Mouse (Mus musculus): ENCODE measurements around the gene Rsph9. TPM values are rescaled to one million over a fixed set of nuclear protein-coding genes. Genes with fewer than 3 reads are reported as not detected.
A peak's percentile ranks its signal among the peaks of the same experiment; 100 is the strongest.

Rsph9 gene
- 22.7 and 37.1 TPM in 2 replicates for polyA plus RNA-seq (2015; fragmentation: Nextera tagmentation; extraction: Ambion mirVana)

DNA sequence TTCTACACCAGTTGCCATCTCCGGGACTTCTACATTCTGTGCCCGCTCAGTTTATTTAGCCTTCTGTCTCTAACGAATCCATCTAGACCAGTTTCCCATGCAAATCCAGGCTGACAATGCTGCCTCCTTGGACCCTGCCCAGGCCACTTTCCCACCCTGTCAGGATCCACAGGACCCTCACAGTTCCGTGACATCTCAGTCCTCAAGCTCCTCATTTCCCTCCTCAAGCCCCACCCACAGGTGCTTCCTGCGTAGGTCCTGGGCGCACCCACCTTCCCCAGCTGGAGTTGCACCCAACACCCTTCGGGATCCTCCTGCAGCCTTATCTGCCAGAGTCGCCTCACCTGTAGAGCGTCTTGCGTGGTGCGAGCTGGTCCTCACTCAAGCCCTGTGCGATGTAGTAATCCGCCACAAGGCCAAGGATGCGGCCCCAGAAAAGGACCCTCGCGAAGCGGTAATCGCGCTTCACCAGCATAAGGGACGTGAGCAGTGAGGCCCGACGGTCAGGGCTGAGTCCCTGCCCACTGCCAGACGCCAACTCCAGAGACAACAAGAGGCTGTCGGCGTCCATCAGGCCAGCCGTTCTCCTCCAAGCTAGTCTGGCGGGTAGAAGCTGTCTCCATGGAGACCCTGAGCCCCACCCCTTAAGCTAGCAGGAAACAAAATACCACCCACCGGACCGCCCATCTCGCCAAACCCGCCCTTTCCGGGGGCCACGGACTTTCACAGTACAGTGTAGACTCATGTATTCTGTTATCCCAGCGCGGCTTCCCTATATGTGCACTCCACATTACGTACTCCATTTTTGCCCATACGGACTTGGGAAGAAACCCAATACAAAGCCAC, at the start of gene Rsph9:
TSS of gene Rsph9 (minus strand) at position 639 of the 846 bp plus-strand sequence.
- 6% methylated on average over 37 of the region's 37 CpGs for WGBS
- Histone ChIP-seq H3K4me2 (replicated peaks) (peak within 1 kb of the TSS; percentile 92), H3K9me3 (replicated peaks) (no peaks in the 10 kb centered on the region), H3K4me1 (peaks cover 16% of the 10 kb centered on the region), H3K4me3 (replicated peaks) (peak within 1 kb of the TSS; percentile 57), H3K27me3 (no peaks in the 10 kb centered on the region), H3K9ac (peak within 1 kb of the TSS; percentile 33), H3K36me3 (peaks cover 36% of the 10 kb centered on the region), H3K27ac (replicated peaks) (0 out of 2 replicates have a peak within 1 kb of the TSS, but pooled peaks have one; percentile 55)
- ATAC-seq (ENCODE audit: insufficient number of reproducible peaks, low FRiP score, low TSS enrichment, low read depth), result peak; percentile 94

DNA sequence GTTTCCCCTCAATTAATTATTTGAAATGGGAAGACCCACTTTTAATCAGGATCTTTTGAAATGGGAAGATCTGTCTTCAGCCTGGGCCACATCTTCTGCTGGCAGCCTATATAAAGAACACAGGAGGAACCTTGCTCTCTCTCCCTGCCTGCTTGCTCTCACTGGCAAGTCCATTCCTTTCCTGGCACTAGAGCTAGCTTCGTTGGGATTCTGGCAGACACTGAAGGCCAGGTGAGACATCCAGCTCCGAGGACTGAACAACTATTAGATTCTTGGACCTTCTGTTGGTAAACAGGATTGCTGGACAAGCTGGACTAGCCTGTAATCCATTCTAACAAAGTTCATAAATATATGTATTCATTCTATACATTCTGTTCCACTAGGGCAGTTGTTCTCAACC, 44.8 kb upstream of the Rsph9 start:
- WGBS, result 95% methylated on average over 2 of the region's 2 CpGs
- Histone ChIP-seq H3K4me3 (replicated peaks) (no peak overlapping the region), H3K9ac (no peak overlapping the region), H3K9me3 (replicated peaks) (no peaks in the 10 kb centered on the region), H3K27me3 (no peaks in the 10 kb centered on the region), H3K4me1 (no peaks in the 10 kb centered on the region), H3K36me3 (peaks cover 81% of the 10 kb centered on the region), H3K4me2 (replicated peaks) (no peak overlapping the region), H3K27ac (replicated peaks) (no peak overlapping the region)
- no peak for ATAC-seq (ENCODE audit: insufficient number of reproducible peaks, low FRiP score, low TSS enrichment, low read depth)

DNA sequence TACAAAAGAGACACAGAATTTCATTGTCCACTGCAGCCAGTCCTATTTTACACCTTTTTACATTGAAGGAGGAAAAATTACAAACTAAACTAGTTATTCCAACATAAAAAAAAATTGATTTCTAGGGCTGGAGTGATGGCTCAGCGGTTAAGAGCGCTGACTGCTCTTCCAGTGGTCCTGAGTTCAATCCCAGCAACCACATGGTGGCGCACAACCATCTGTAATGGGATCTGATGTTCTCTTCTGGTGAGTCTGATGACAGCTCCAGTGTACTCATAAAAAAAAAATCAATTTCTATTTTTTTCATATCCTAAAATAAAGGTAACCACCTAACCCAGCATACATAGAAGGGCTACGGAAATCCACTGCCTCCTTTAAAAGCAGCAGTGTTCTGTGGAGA, 38.3 kb upstream of the Rsph9 start:
- ATAC-seq (ENCODE audit: insufficient number of reproducible peaks, low FRiP score, low TSS enrichment, low read depth), result no peak
- H3K9me3 ChIP-seq (replicated peaks), result no peaks in the 10 kb centered on the region
- 86% methylated on average over 4 of the region's 4 CpGs for WGBS
- peaks cover 94% of the 10 kb centered on the region for H3K36me3 ChIP-seq
- H3K27ac ChIP-seq (replicated peaks), result no peak overlapping the region
- no peaks in the 10 kb centered on the region for H3K27me3 ChIP-seq
- no peak overlapping the region for H3K4me2 ChIP-seq (replicated peaks)
- no peak overlapping the region for H3K4me3 ChIP-seq (replicated peaks)
- no peak overlapping the region for H3K9ac ChIP-seq
- H3K4me1 ChIP-seq, result no peaks in the 10 kb centered on the region

DNA sequence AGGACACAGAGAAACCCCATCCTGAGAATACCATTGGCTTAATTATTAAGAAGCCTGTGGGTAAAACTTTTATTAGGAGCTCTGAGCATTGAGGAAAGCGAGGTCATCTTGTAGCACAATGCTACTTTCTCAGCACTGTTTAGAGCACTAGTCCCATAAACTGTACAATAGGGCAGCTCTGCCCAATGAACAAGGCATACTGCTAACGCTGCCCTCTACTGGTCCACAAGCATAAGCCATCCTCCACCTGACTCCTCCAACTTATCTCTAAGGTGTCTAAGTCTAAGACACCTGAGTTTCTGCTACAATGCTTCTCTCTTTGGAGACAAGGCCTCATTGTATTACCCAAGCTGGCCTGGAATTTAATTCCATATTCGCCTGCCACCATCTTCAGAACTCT, 26.5 kb upstream of the Rsph9 start:
- H3K36me3 ChIP-seq, result peaks cover 83% of the 10 kb centered on the region
- no peak for ATAC-seq (ENCODE audit: insufficient number of reproducible peaks, low FRiP score, low TSS enrichment, low read depth)
- no peak overlapping the region for H3K27ac ChIP-seq (replicated peaks)
- no peak overlapping the region for H3K9ac ChIP-seq
- H3K27me3 ChIP-seq, result no peaks in the 10 kb centered on the region
- H3K4me2 ChIP-seq (replicated peaks), result no peak overlapping the region
- no peak overlapping the region for H3K4me3 ChIP-seq (replicated peaks)
- H3K4me1 ChIP-seq, result peaks cover 6% of the 10 kb centered on the region; the same call in 1 of the 2 replicates
- H3K9me3 ChIP-seq (replicated peaks), result no peaks in the 10 kb centered on the region
- 73% methylated on average over 3 of the region's 3 CpGs for WGBS

DNA sequence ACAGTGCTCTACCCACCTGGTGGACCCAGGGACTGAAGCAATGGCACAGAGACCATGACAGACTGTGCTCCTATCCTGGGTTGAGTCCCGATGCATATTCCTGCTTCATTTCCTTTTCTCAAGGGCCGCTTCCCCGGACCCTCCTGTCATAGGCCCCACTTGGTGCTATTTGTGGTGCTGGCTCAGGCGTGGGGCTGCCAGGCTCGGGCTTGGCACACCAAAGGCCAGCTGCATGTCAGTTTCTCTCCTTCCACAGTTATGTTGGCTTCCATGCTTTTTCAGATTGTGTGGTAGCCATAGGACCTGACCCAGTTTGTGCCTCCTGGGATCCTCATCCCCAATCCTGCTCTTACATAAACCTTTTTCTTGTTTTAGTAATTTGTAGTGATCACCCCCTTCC, 24.8 kb upstream of the Rsph9 start:
- no peak overlapping the region for H3K9ac ChIP-seq
- peaks cover 92% of the 10 kb centered on the region for H3K36me3 ChIP-seq
- ATAC-seq (ENCODE audit: insufficient number of reproducible peaks, low FRiP score, low TSS enrichment, low read depth), result no peak
- no peak overlapping the region for H3K4me2 ChIP-seq (replicated peaks)
- peaks cover 6% of the 10 kb centered on the region; the same call in 1 of the 2 replicates for H3K4me1 ChIP-seq
- H3K27ac ChIP-seq (replicated peaks), result no peak overlapping the region
- WGBS, result 80% methylated on average over 5 of the region's 5 CpGs
- no peaks in the 10 kb centered on the region for H3K9me3 ChIP-seq (replicated peaks)
- H3K27me3 ChIP-seq, result no peaks in the 10 kb centered on the region
- no peak overlapping the region for H3K4me3 ChIP-seq (replicated peaks)

DNA sequence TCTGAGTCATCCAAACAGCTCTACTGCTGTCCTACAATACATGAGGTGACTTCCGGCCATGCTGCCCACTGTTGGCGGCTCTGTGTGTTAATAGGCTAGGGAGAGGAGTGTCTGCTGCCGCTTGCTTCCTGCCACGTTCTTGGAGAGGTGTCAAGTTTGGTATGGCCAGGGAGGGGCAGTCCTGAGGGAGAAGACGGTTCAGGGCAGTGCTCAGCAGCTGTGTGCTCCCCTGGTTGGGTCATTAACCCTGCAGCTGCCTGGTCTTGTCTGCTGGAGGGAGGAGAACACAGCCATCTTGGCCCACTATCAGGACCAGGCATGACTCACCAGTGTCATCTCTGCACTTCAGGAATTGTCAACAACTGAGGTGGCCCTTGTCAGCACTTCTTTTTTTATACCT, 24.3 kb upstream of the Rsph9 start:
- no peaks in the 10 kb centered on the region for H3K27me3 ChIP-seq
- H3K4me1 ChIP-seq, result peaks cover 6% of the 10 kb centered on the region; the same call in 1 of the 2 replicates
- WGBS, result 48% methylated on average over 5 of the region's 5 CpGs
- H3K9me3 ChIP-seq (replicated peaks), result no peaks in the 10 kb centered on the region
- H3K9ac ChIP-seq, result no peak overlapping the region
- no peak overlapping the region for H3K27ac ChIP-seq (replicated peaks)
- no peak overlapping the region for H3K4me2 ChIP-seq (replicated peaks)
- H3K36me3 ChIP-seq, result peaks cover 92% of the 10 kb centered on the region
- no peak overlapping the region for H3K4me3 ChIP-seq (replicated peaks)
- ATAC-seq (ENCODE audit: insufficient number of reproducible peaks, low FRiP score, low TSS enrichment, low read depth), result no peak

DNA sequence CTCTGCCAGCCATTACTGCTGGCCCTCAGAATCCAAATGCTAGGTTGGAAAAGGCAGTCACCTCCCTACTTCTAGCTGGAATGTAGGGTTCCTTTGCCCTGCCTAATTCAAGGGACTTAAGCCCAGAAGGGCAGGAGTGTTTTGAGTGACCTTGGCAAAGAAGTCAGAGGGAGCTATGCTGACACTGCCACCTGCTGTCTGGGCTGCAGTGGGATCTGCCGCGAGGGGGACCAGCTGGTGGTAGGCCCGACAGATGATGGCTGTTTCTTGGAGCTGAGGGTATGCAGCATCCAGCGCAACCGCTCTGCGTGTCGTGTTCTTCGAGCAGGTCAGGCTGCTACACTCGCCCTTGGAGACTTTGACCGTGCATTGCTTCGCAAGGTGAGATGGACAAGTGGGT, 23.0 kb upstream of the Rsph9 start:
- ATAC-seq (ENCODE audit: insufficient number of reproducible peaks, low FRiP score, low TSS enrichment, low read depth), result no peak
- Histone ChIP-seq H3K4me1 (peaks cover 18% of the 10 kb centered on the region), H3K36me3 (peaks cover 79% of the 10 kb centered on the region), H3K4me3 (replicated peaks) (no peak overlapping the region), H3K9ac (no peak overlapping the region), H3K27ac (replicated peaks) (no peak overlapping the region), H3K4me2 (replicated peaks) (no peak overlapping the region), H3K27me3 (no peaks in the 10 kb centered on the region), H3K9me3 (replicated peaks) (no peaks in the 10 kb centered on the region)
- 86% methylated on average over 11 of the region's 11 CpGs for WGBS

DNA sequence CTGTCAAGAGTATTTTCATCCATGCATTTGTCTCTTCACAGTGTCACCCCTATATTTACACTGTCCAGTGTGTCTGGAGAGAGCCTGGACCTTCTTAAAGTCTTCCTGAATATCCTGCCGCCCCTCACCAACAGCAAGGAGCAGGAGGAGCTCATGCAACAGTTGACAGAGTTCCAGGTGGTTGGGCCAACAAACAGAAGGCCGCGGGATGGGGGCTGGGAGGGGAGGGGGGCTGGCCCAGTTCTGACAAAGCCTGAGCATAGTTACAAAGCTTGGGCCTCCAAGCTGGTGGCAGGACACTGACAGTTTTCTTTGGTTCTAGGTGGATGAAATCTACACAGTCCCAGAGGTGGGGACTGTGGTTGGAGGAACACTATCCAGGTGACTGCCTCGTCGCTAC, 22.3 kb upstream of the Rsph9 start:
- 78% methylated on average over 5 of the region's 5 CpGs for WGBS
- no peak overlapping the region for H3K27ac ChIP-seq (replicated peaks)
- peaks cover 74% of the 10 kb centered on the region for H3K36me3 ChIP-seq
- H3K9ac ChIP-seq, result no peak overlapping the region
- no peaks in the 10 kb centered on the region for H3K9me3 ChIP-seq (replicated peaks)
- no peak overlapping the region for H3K4me3 ChIP-seq (replicated peaks)
- no peaks in the 10 kb centered on the region for H3K27me3 ChIP-seq
- no peak overlapping the region for H3K4me2 ChIP-seq (replicated peaks)
- H3K4me1 ChIP-seq, result peaks cover 24% of the 10 kb centered on the region
- ATAC-seq (ENCODE audit: insufficient number of reproducible peaks, low FRiP score, low TSS enrichment, low read depth), result no peak

DNA sequence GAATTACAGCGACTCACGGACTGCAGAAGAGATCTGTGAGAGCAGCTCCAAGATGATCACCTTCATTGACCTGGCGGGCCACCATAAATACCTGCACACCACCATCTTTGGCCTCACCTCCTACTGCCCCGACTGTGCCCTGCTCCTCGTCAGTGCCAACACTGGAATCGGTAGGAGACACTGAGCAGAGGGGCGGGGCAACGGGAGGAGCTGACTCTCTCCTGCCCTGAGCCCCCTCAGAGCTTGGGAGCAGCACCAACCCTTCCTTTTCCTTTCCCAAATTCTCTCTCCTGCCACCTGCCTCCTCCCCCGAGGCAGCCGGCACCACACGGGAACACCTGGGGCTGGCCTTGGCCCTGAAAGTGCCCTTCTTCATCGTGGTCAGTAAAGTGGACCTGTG, 21.4 kb upstream of the Rsph9 start:
- no peak overlapping the region for H3K4me2 ChIP-seq (replicated peaks)
- 88% methylated on average over 12 of the region's 12 CpGs for WGBS
- no peak for ATAC-seq (ENCODE audit: insufficient number of reproducible peaks, low FRiP score, low TSS enrichment, low read depth)
- no peak overlapping the region for H3K4me3 ChIP-seq (replicated peaks)
- H3K27me3 ChIP-seq, result no peaks in the 10 kb centered on the region
- no peak overlapping the region for H3K9ac ChIP-seq
- peaks cover 24% of the 10 kb centered on the region for H3K4me1 ChIP-seq
- H3K27ac ChIP-seq (replicated peaks), result no peak overlapping the region
- peaks cover 66% of the 10 kb centered on the region for H3K36me3 ChIP-seq
- no peaks in the 10 kb centered on the region for H3K9me3 ChIP-seq (replicated peaks)

DNA sequence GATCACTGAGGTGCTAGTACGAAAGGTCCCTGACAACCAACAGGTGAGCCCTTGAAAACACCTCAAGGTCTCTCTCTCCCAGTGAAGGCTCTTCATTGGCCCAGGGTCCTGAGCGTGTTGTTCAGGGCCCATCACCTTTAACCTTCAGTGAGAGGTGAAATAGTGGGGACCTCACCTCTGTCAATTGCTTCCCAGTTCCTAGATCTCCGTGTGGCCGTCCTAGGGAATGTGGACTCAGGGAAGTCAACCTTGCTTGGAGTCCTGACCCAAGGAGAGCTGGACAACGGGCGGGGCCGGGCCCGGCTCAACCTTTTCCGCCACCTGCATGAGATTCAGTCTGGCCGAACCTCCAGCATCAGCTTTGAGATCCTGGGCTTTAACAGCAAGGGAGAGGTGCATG, 20.8 kb upstream of the Rsph9 start:
- Histone ChIP-seq H3K36me3 (peaks cover 60% of the 10 kb centered on the region), H3K4me1 (peaks cover 24% of the 10 kb centered on the region), H3K4me3 (replicated peaks) (no peak overlapping the region), H3K9me3 (replicated peaks) (no peaks in the 10 kb centered on the region), H3K27me3 (no peaks in the 10 kb centered on the region), H3K9ac (no peak overlapping the region), H3K27ac (replicated peaks) (no peak overlapping the region), H3K4me2 (replicated peaks) (no peak overlapping the region)
- 93% methylated on average over 10 of the region's 10 CpGs for WGBS
- ATAC-seq (ENCODE audit: insufficient number of reproducible peaks, low FRiP score, low TSS enrichment, low read depth), result no peak

DNA sequence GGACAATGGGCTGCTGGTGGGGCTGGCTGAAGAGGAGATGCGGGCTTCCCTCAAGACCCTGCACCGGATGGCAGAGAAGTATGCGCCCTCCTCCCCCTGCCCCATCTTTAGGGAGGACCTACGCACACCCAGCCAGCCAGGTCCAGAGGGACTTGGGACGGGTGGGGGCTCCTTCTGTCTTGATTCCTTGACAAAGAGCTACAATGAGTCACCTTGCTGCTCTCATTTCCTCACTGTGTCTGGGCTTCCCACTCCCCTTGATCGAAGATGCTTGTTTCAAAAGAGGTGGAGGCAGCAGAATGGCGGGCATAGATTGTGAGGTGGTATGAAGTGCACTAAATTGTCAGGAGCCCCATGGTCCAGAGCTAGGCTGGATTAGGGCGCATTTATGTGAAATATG, 20.3 kb upstream of the Rsph9 start:
- H3K4me2 ChIP-seq (replicated peaks), result no peak overlapping the region
- H3K4me3 ChIP-seq (replicated peaks), result no peak overlapping the region
- 93% methylated on average over 8 of the region's 8 CpGs for WGBS
- ATAC-seq (ENCODE audit: insufficient number of reproducible peaks, low FRiP score, low TSS enrichment, low read depth), result no peak
- no peaks in the 10 kb centered on the region for H3K27me3 ChIP-seq
- H3K4me1 ChIP-seq, result peaks cover 24% of the 10 kb centered on the region
- H3K27ac ChIP-seq (replicated peaks), result no peak overlapping the region
- no peaks in the 10 kb centered on the region for H3K9me3 ChIP-seq (replicated peaks)
- H3K36me3 ChIP-seq, result peaks cover 55% of the 10 kb centered on the region
- no peak overlapping the region for H3K9ac ChIP-seq

All from embryonic facial prominence, embryonic 15.5 days (tissue).